Mouse (Mus musculus) adrenal gland, postnatal 36 days (tissue): ENCODE results near the gene Sft2d1. TPM values are rescaled to one million over a fixed set of nuclear protein-coding genes. Genes with fewer than 3 reads are reported as not detected.

ENCODE experiments used
- DNase-seq, 2 experiments: peaks; one replicate each; pipeline ENCODE4 v3.0.0; 2021; ENCODE audit warnings: mixed read lengths in 1 of 2
- total RNA-seq, 2 experiments: library from RNA; stranded (reverse); gene quantifications; 2 replicates each; pipeline ENCODE4 v1.2.3; 2021

Sft2d1 gene
- total RNA-seq, 2 experiments from 2014 or later: 41.1 to 43.5 TPM

- DNase-seq: no peak
These were observed 50.0 kb downstream of the Sft2d1 start for GRCm38 (mm10) chr17:8360876-8361275.

GRCm38 (mm10) chr17:8361281-8362103, 50.6 kb downstream of the Sft2d1 start:
- no peak for DNase-seq

GRCm38 (mm10) chr17:8367514-8368480, 56.9 kb downstream of the Sft2d1 start:
- DNase-seq: no peak

- no peak for DNase-seq
These were observed 57.7 kb downstream of the Sft2d1 start for GRCm38 (mm10) chr17:8368570-8368969.

- no peak for DNase-seq
These were observed 58.3 kb downstream of the Sft2d1 start for GRCm38 (mm10) chr17:8369171-8369570.

- DNase-seq: no peak
These were observed 59.8 kb downstream of the Sft2d1 start for GRCm38 (mm10) chr17:8370634-8371229.

GRCm38 (mm10) chr17:8371834-8372233, 60.9 kb downstream of the Sft2d1 start:
- DNase-seq: peak; percentile 39 to 65

GRCm38 (mm10) chr17:8372286-8373046, 61.6 kb downstream of the Sft2d1 start:
- peak; percentile 75 to 84 for DNase-seq

Other genes with a start within 250 kb of the Sft2d1 start
- gene Gm49673, start 163.3 kb upstream of the Sft2d1 start, total RNA-seq: under 1 TPM in 1 of 2 experiments, not detected in 1; 0.30 TPM
- 10 to 100 TPM; 57.3 to 67.8 TPM for gene Rnaset2a, start 163.0 kb upstream of the Sft2d1 start, total RNA-seq
- 10 to 100 TPM; 21.9 to 24.5 TPM for gene Fgfr1op, start 145.6 kb upstream of the Sft2d1 start, total RNA-seq
- gene Ccr6, start 75.1 kb upstream of the Sft2d1 start, total RNA-seq: not detected
- 100 to 1,000 TPM; 391 to 415 TPM for gene Mpc1, start 28.2 kb upstream of the Sft2d1 start, total RNA-seq
- gene Prr18, start 26.4 kb downstream of the Sft2d1 start, total RNA-seq: under 1 TPM; 0.30 to 0.83 TPM
- not detected for gene T2, start 44.9 kb downstream of the Sft2d1 start, total RNA-seq
- gene T, start 123.3 kb downstream of the Sft2d1 start, total RNA-seq: not detected
- gene Pde10a, start 214.3 kb downstream of the Sft2d1 start, total RNA-seq: 10 to 100 TPM; 20.6 to 62.1 TPM